Mouse (Mus musculus): Measurements from ENCODE around the gene Clec12b. TPM values are rescaled to one million over a fixed set of nuclear protein-coding genes. Genes with fewer than 3 reads are reported as not detected.

The Clec12b gene
- polyA plus RNA-seq, 1 experiment from 2014 or later = not detected

- ATAC-seq (ENCODE audit: insufficient read depth, low FRiP score) = no peak
- H3K9me3 ChIP-seq (replicated peaks; ENCODE audit: control insufficient read depth, low read length) = no peaks in the 10 kb centered on the region
- H3K4me2 ChIP-seq (ENCODE audit: low read depth, low read length) = no peak overlapping the region
- no peaks in the 10 kb centered on the region for H3K27me3 ChIP-seq (ENCODE audit: control insufficient read depth, insufficient read depth, low read length)
- 54% methylated on average over 13 of the region's 13 CpGs for WGBS
- no peak overlapping the region for H3K9ac ChIP-seq (ENCODE audit: low read length)
- no peak overlapping the region for H3K27ac ChIP-seq (ENCODE audit: low read length)
- H3K4me1 ChIP-seq (ENCODE audit: control insufficient read depth, insufficient read depth, low read length) = no peaks in the 10 kb centered on the region
- H3K36me3 ChIP-seq (ENCODE audit: control insufficient read depth, insufficient read depth, low read length) = no peaks in the 10 kb centered on the region
- H3K4me3 ChIP-seq (replicated peaks; ENCODE audit: low read length) = no peak overlapping the region
These were observed 59.0 kb downstream of the Clec12b start for GRCm38 (mm10) chr6:129326568-129327150.

DNA sequence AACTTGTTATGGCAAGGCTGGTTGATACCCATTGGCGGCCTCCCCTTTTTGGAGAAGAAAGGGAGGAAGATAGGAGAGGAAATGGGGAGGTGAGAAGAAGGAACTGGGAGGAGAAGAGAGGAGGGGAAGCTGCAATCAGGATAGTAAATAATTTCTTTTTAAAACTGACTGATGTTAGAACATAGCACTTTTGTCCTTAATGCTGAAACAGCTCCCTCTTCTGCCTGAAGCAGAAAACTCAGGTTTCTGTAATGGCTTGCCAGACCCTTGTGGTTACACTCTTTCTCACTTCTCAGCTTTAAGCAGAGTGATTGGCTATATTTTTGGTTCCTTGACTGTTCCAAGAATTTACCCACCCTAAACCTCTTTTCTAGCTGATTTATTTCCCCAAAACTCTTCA, 59.7 kb downstream of the Clec12b start:
- Histone ChIP-seq H3K4me2 (ENCODE audit: low read depth, low read length) (no peak overlapping the region), H3K27ac (ENCODE audit: low read length) (no peak overlapping the region), H3K4me1 (ENCODE audit: control insufficient read depth, insufficient read depth, low read length) (no peaks in the 10 kb centered on the region), H3K36me3 (ENCODE audit: control insufficient read depth, insufficient read depth, low read length) (no peaks in the 10 kb centered on the region), H3K9ac (ENCODE audit: low read length) (no peak overlapping the region), H3K9me3 (replicated peaks; ENCODE audit: control insufficient read depth, low read length) (no peaks in the 10 kb centered on the region), H3K4me3 (replicated peaks; ENCODE audit: low read length) (no peak overlapping the region), H3K27me3 (ENCODE audit: control insufficient read depth, insufficient read depth, low read length) (no peaks in the 10 kb centered on the region)
- 47% methylated on average over 1 of the region's 1 CpGs for WGBS
- ATAC-seq (ENCODE audit: insufficient read depth, low FRiP score) = no peak

Other genes with a start within 250 kb of the Clec12b start
- gene Clec2d, start 205.3 kb downstream of the Clec12b start, polyA plus RNA-seq (2015; fragmentation: Nextera tagmentation; extraction: Ambion mirVana) = 0.72 and 0.81 TPM in 2 replicates
- gene Cd69, start 110.4 kb downstream of the Clec12b start, polyA plus RNA-seq (2015; fragmentation: Nextera tagmentation; extraction: Ambion mirVana) = 0.20 and 0.48 TPM in 2 replicates
- not detected in 2 replicates for gene 4922502D21Rik, start 54.1 kb downstream of the Clec12b start, polyA plus RNA-seq (2015; fragmentation: Nextera tagmentation; extraction: Ambion mirVana)
- 1.2 and 2.0 TPM in 2 replicates for gene Clec12a, start 43.2 kb downstream of the Clec12b start, polyA plus RNA-seq (2015; fragmentation: Nextera tagmentation; extraction: Ambion mirVana)
- 1.7 and 1.8 TPM in 2 replicates for gene Clec1b, start 11.4 kb upstream of the Clec12b start, polyA plus RNA-seq (2015; fragmentation: Nextera tagmentation; extraction: Ambion mirVana)
- gene Clec9a, start 23.0 kb upstream of the Clec12b start, polyA plus RNA-seq (2015; fragmentation: Nextera tagmentation; extraction: Ambion mirVana) = 0.34 and 0.43 TPM in 2 replicates
- gene Clec1a, start 66.1 kb upstream of the Clec12b start, polyA plus RNA-seq (2015; fragmentation: Nextera tagmentation; extraction: Ambion mirVana) = 3.3 and 3.6 TPM in 2 replicates
- 0.07 and 0.15 TPM in 2 replicates for gene Olr1, start 121.3 kb upstream of the Clec12b start, polyA plus RNA-seq (2015; fragmentation: Nextera tagmentation; extraction: Ambion mirVana)
- gene Tmem52b, start 126.7 kb upstream of the Clec12b start, polyA plus RNA-seq (2015; fragmentation: Nextera tagmentation; extraction: Ambion mirVana) = not detected in 2 replicates
- gene Gabarapl1, start 147.3 kb upstream of the Clec12b start, polyA plus RNA-seq (2015; fragmentation: Nextera tagmentation; extraction: Ambion mirVana) = 42.8 and 44.6 TPM in 2 replicates
- gene Klre1, start 192.0 kb upstream of the Clec12b start, polyA plus RNA-seq (2015; fragmentation: Nextera tagmentation; extraction: Ambion mirVana) = not detected in 2 replicates
- 0.76 and 1.1 TPM in 2 replicates for gene Klrd1, start 205.9 kb upstream of the Clec12b start, polyA plus RNA-seq (2015; fragmentation: Nextera tagmentation; extraction: Ambion mirVana)
- gene Klrk1, start 238.0 kb upstream of the Clec12b start, polyA plus RNA-seq (2015; fragmentation: Nextera tagmentation; extraction: Ambion mirVana) = 0.14 and 0.45 TPM in 2 replicates